Mouse (Mus musculus) E14TG2a.4 (cell line): ENCODE measurements around the gene Midn.
A peak's percentile ranks its signal among the peaks of the same experiment; 100 is the strongest.

ENCODE experiments used
- H3K27me3 ChIP-seq: 2 replicates; pipeline ENCODE4 v1.6.1; 2014; ENCODE audit warnings: low read length, control low read depth; ENCODE audit not compliant: insufficient read depth
- H3K36me3 ChIP-seq: 2 replicates; pipeline ENCODE4 v1.6.1; 2014; ENCODE audit warnings: low read length, control low read depth; ENCODE audit not compliant: insufficient read depth
- H3K4me1 ChIP-seq: replicated peaks from 2 replicates; pipeline ENCODE4 v1.6.1; 2014; ENCODE audit warnings: low read depth, low read length, control low read depth
- H3K4me3 ChIP-seq: replicated peaks from 2 replicates; pipeline ENCODE4 v1.5.1; 2014; ENCODE audit warnings: mild to moderate bottlenecking, low read length
- H3K9me3 ChIP-seq: 2 replicates; pipeline ENCODE4 v1.6.1; 2014; ENCODE audit warnings: low read length, control low read depth
- CTCF ChIP-seq: conservative IDR thresholded peaks from 2 replicates; pipeline ENCODE4 v1.5.1; 2014; ENCODE audit warnings: low read length
- NANOG ChIP-seq: IDR thresholded peaks from 2 replicates; pipeline ENCODE4 v1.6.1; 2014; ENCODE audit warnings: borderline replicate concordance, low read length, mixed read lengths
- POU5F1 ChIP-seq: IDR thresholded peaks from 2 replicates; pipeline ENCODE4 v1.6.1; 2014; ENCODE audit warnings: low read length, borderline replicate concordance

The Midn gene

GRCm38 (mm10) chr10:80156002-80156751, 8.1 kb downstream of the Midn start:
- peaks cover 65% of the 10 kb centered on the region for H3K36me3 ChIP-seq
- no peaks in the 10 kb centered on the region for H3K27me3 ChIP-seq
- H3K9me3 ChIP-seq, result no peaks in the 10 kb centered on the region
- TF ChIP-seq CTCF (no peak), NANOG (no peak), POU5F1 (no peak)
- peaks cover 93% of the 10 kb centered on the region for H3K4me1 ChIP-seq
- H3K4me3 ChIP-seq, result peak overlapping the region; percentile 20; the same call in 1 of the 2 replicates

GRCm38 (mm10) chr10:80156752-80157053, 8.6 kb downstream of the Midn start:
- Histone ChIP-seq H3K4me1 (peaks cover 93% of the 10 kb centered on the region), H3K9me3 (no peaks in the 10 kb centered on the region), H3K4me3 (peak overlapping the region; percentile 20; the same call in 1 of the 2 replicates), H3K27me3 (no peaks in the 10 kb centered on the region), H3K36me3 (peaks cover 60% of the 10 kb centered on the region)
- TF ChIP-seq CTCF (no peak), POU5F1 (no peak), NANOG (no peak)

GRCm38 (mm10) chr10:80157141-80157929, 9.3 kb downstream of the Midn start:
- Histone ChIP-seq H3K27me3 (no peaks in the 10 kb centered on the region), H3K4me1 (peaks cover 93% of the 10 kb centered on the region), H3K36me3 (peaks cover 54% of the 10 kb centered on the region), H3K4me3 (no peak overlapping the region; the same call in 1 of the 2 replicates), H3K9me3 (no peaks in the 10 kb centered on the region)
- no peak for TF ChIP-seq CTCF
- TF ChIP-seq POU5F1, result no peak

- H3K36me3 ChIP-seq, result peaks cover 42% of the 10 kb centered on the region
- peak overlapping the region; percentile 64 for H3K4me3 ChIP-seq
- H3K27me3 ChIP-seq, result no peaks in the 10 kb centered on the region
- peaks cover 93% of the 10 kb centered on the region for H3K4me1 ChIP-seq
- H3K9me3 ChIP-seq, result no peaks in the 10 kb centered on the region
- TF ChIP-seq POU5F1, result no peak
- TF ChIP-seq CTCF, result no peak
- no peak for TF ChIP-seq NANOG
Measured at GRCm38 (mm10) chr10:80158307-80158986, 10.4 kb downstream of the Midn start.

GRCm38 (mm10) chr10:80159021-80159560, 11.0 kb downstream of the Midn start:
- Histone ChIP-seq H3K36me3 (peaks cover 36% of the 10 kb centered on the region), H3K4me1 (peaks cover 93% of the 10 kb centered on the region), H3K27me3 (no peaks in the 10 kb centered on the region), H3K9me3 (no peaks in the 10 kb centered on the region), H3K4me3 (peak overlapping the region; percentile 64)
- TF ChIP-seq CTCF, result no peak
- TF ChIP-seq NANOG, result no peak
- TF ChIP-seq POU5F1, result no peak

GRCm38 (mm10) chr10:80159561-80160454, 11.7 kb downstream of the Midn start:
- Histone ChIP-seq H3K9me3 (no peaks in the 10 kb centered on the region), H3K36me3 (peaks cover 29% of the 10 kb centered on the region), H3K4me3 (peak overlapping the region; percentile 81), H3K27me3 (no peaks in the 10 kb centered on the region), H3K4me1 (peaks cover 93% of the 10 kb centered on the region)
- TF ChIP-seq POU5F1 (no peak), NANOG (no peak), CTCF (no peak)

GRCm38 (mm10) chr10:80160455-80161371, 12.6 kb downstream of the Midn start:
- peaks cover 20% of the 10 kb centered on the region for H3K36me3 ChIP-seq
- H3K9me3 ChIP-seq, result no peaks in the 10 kb centered on the region
- H3K4me3 ChIP-seq, result peak overlapping the region; percentile 81
- H3K27me3 ChIP-seq, result no peaks in the 10 kb centered on the region
- no peak for TF ChIP-seq POU5F1
- TF ChIP-seq CTCF, result no peak
- TF ChIP-seq NANOG, result no peak
- H3K4me1 ChIP-seq, result peaks cover 93% of the 10 kb centered on the region
